Comparison of ENCODE assay signal across 7 mouse cellular contexts in the genomic region with DNA sequence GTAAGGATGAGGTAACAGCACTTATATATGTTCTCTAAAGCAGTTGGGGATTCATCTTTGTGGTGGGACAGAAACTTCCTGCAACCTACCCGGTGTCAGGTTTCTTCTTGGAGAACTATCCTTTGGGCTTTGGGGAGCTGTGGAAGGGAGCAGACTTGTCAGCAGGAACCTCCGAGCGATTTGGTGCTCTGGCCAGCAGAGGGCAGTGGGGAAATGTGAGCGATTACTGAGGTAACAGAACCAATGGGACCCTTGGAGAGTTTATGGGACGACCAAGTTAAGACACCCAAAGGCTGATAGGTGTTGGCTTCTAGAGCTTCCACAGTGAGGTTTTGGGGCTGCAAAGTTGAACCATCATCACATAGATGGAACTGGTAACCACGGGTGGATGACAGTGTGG.
DNase-seq lines count a peak whose midpoint lies in the region.

No protein-coding gene starts in this region.

- peak; percentile 45 for DNase-seq in CD4-positive, CD25-positive, alpha-beta regulatory T cell, adult 2 months (ENCODE audit: low read depth, low spot score)
- peak; percentile 11 for DNase-seq in MEL-GATA-1-ER (ENCODE audit: extremely low read depth, low read depth)
- DNase-seq in cerebellum, adult 8-10 months, result peak; percentile 36
- peak; percentile 59 to 69 for DNase-seq in frontal cortex, postnatal 36 days (ENCODE audit: low spot score in 2 of 2)
- DNase-seq in layer of hippocampus, adult 18-20 months (ENCODE audit: low spot score in 2 of 2), result peak; percentile 37 to 82
- DNase-seq in lung, postnatal 14 days, result peak; percentile 76
- DNase-seq in right cerebral cortex, postnatal 4 days, result peak; percentile 56

Comparison
In these comparisons a context has a peak if more than half of its experiments do, and no peak if none do; other contexts are left out.
1. Peak in every context shown above with its lines: DNase-seq.
2. DNase-seq: peak in every context shown above with its lines; median percentile 76 in lung, postnatal 14 days; 64 in frontal cortex, postnatal 36 days; 60 in layer of hippocampus, adult 18-20 months; 56 in right cerebral cortex, postnatal 4 days; 45 in CD4-positive, CD25-positive, alpha-beta regulatory T cell, adult 2 months; 36 in cerebellum, adult 8-10 months; 11 in MEL-GATA-1-ER.